Mouse (Mus musculus) heart, embryonic 14.5 days (tissue): ENCODE results near the gene Rabepk. TPM values are rescaled to one million over a fixed set of nuclear protein-coding genes. Genes with fewer than 3 reads are reported as not detected.
A peak's percentile ranks its signal among the peaks of the same experiment; 100 is the strongest.

Experiments used
- ATAC-seq: fragments of 200-750 bp; cut with Nextera tagmentation; 2 replicates; pipeline ENCODE4 v1.8.0; 2017; ENCODE audit warnings: low read depth, moderate TSS enrichment; ENCODE audit not compliant: insufficient number of reproducible peaks, insufficient read depth, low FRiP score
- H3K27ac ChIP-seq, 2 experiments: fragments of 200-500 bp in 1 of 2; fragments of 300-500 bp in 1 of 2; sonication (generic) in 1 of 2; replicated peaks in 1 of 2; 2 replicates each; pipeline ENCODE4 v1.5.1; 2012 to 2014; ENCODE audit warnings: low read depth in 2 of 2, low read length in 2 of 2, control low read depth in 1 of 2, mild to moderate bottlenecking in 1 of 2, mixed read lengths in 1 of 2; ENCODE audit not compliant: control insufficient read depth in 1 of 2, insufficient read depth in 1 of 2
- H3K27me3 ChIP-seq: fragments of 300-500 bp; sonication (generic); 2 replicates; pipeline ENCODE4 v1.6.1; 2014; ENCODE audit warnings: mild to moderate bottlenecking, low read length, control low read depth; ENCODE audit not compliant: control insufficient read depth, insufficient read depth
- H3K36me3 ChIP-seq: fragments of 300-500 bp; sonication (generic); 2 replicates; pipeline ENCODE4 v1.6.1; 2014; ENCODE audit warnings: mild to moderate bottlenecking, control low read depth, low read length, mixed read lengths; ENCODE audit not compliant: control insufficient read depth, insufficient read depth
- H3K4me1 ChIP-seq, 2 experiments: fragments of 200-500 bp in 1 of 2; fragments of 300-500 bp in 1 of 2; sonication (generic) in 1 of 2; 2 replicates each; pipeline ENCODE4 v1.6.1; 2012 to 2014; ENCODE audit warnings: low read length in 2 of 2, control low read depth in 1 of 2, mixed read lengths in 1 of 2; ENCODE audit not compliant: control insufficient read depth in 2 of 2, insufficient read depth in 2 of 2
- H3K4me2 ChIP-seq: fragments of 300-500 bp; sonication (generic); 2 replicates; pipeline ENCODE4 v1.6.1; 2014; ENCODE audit warnings: mild to moderate bottlenecking, low read length
- H3K4me3 ChIP-seq, 2 experiments: fragments of 200-500 bp in 1 of 2; fragments of 300-500 bp in 1 of 2; sonication (generic) in 1 of 2; 2 replicates each; pipeline ENCODE4 v1.5.1; 2012 to 2014; ENCODE audit warnings: low read length in 2 of 2, mild to moderate bottlenecking in 2 of 2, control low read depth in 1 of 2, low read depth in 1 of 2, moderate library complexity in 1 of 2; ENCODE audit not compliant: control insufficient read depth in 1 of 2, insufficient read depth in 1 of 2
- H3K9ac ChIP-seq: fragments of 300-500 bp; sonication (generic); 2 replicates; pipeline ENCODE4 v1.6.1; 2014; ENCODE audit warnings: mild to moderate bottlenecking, low read length
- H3K9me3 ChIP-seq: fragments of 300-500 bp; sonication (generic); 2 replicates; pipeline ENCODE4 v1.6.1; 2016; ENCODE audit warnings: low read length, control low read depth; ENCODE audit not compliant: control insufficient read depth
- WGBS: fragments of 180-500 bp; shearing (Covaris S2); extraction: QIAGEN DNeasy Blood & Tissue Kit; methylation state at CpG from one replicate; pipeline ENCODE4 v1.1.7; 2014; 5-methylcytosine and 5-hydroxymethylcytosine counted together
- polyA plus RNA-seq: library from polyadenylated mRNA; unstranded; fragments of >200 nt; fragmentation: Nextera tagmentation; extraction: Ambion mirVana; gene quantifications from 2 replicates; pipeline ENCODE4 v1.2.1, GENCODE M21; 2014

The Rabepk gene
- polyA plus RNA-seq, 1 experiment from 2014 or later = 26.7 TPM

GRCm38 (mm10) chr2:34790282-34790681, 9.4 kb downstream of the Rabepk start:
- ATAC-seq = no peak
- Histone ChIP-seq H3K9ac (no peak overlapping the region), H3K27ac (no peak overlapping the region), H3K27me3 (no peaks in the 10 kb centered on the region), H3K9me3 (no peaks in the 10 kb centered on the region), H3K4me1 (peaks cover 0 to 4% of the 10 kb centered on the region in 2 experiments; a peak in 1 of 4 replicates), H3K4me3 (no peak overlapping the region), H3K36me3 (peaks cover 38% of the 10 kb centered on the region), H3K4me2 (no peak overlapping the region)
- WGBS = 87% methylated on average over 8 of the region's 8 CpGs

- H3K4me2 ChIP-seq = no peak overlapping the region
- no peaks in the 10 kb centered on the region for H3K9me3 ChIP-seq
- whole genome bisulfite sequencing = 74% methylated on average over 2 of the region's 2 CpGs
- peaks cover 52% of the 10 kb centered on the region for H3K36me3 ChIP-seq
- H3K4me1 ChIP-seq = peaks cover 4 to 8% of the 10 kb centered on the region in 2 experiments; a peak in 1 of 4 replicates
- ATAC-seq = no peak
- H3K27ac ChIP-seq = peak overlapping the region in 1 of 2 experiments; percentile 24; a peak in 1 of 4 replicates
- no peak overlapping the region for H3K9ac ChIP-seq
- H3K27me3 ChIP-seq = no peaks in the 10 kb centered on the region
- no peak overlapping the region for H3K4me3 ChIP-seq
These were observed 15.6 kb downstream of the Rabepk start for GRCm38 (mm10) chr2:34784085-34784484.

- peak overlapping the region; percentile 24 to 59 for H3K27ac ChIP-seq
- no peaks in the 10 kb centered on the region for H3K9me3 ChIP-seq
- 0 out of 2 replicates have a peak, but pooled peaks have one; percentile 33 for ATAC-seq
- no peak overlapping the region for H3K4me3 ChIP-seq
- peak overlapping the region; percentile 9; the same call in 1 of the 2 replicates for H3K4me2 ChIP-seq
- WGBS = 37% methylated on average over 14 of the region's 14 CpGs
- no peak overlapping the region for H3K9ac ChIP-seq
- H3K27me3 ChIP-seq = no peaks in the 10 kb centered on the region
- H3K36me3 ChIP-seq = peaks cover 60% of the 10 kb centered on the region
- H3K4me1 ChIP-seq = 0 out of 4 replicates have a peak, but pooled peaks cover 0 to 8% of the 10 kb centered on the region in 2 experiments
These were observed 16.4 kb downstream of the Rabepk start for GRCm38 (mm10) chr2:34783064-34784020.

GRCm38 (mm10) chr2:34777237-34777868, 22.4 kb downstream of the Rabepk start:
- Histone ChIP-seq H3K27ac (no peak overlapping the region), H3K36me3 (peaks cover 89% of the 10 kb centered on the region), H3K4me3 (0 out of 4 replicates have a peak overlapping the region, but pooled peaks of 1 of the 2 experiments have one; percentile 1), H3K4me2 (peak overlapping the region; percentile 72; the same call in 1 of the 2 replicates), H3K27me3 (no peaks in the 10 kb centered on the region), H3K9me3 (no peaks in the 10 kb centered on the region), H3K4me1 (peaks cover 8 to 41% of the 10 kb centered on the region in 2 experiments), H3K9ac (no peak overlapping the region)
- ATAC-seq = no peak
- WGBS = 61% methylated on average over 1 of the region's 1 CpGs

- ATAC-seq = no peak
- Histone ChIP-seq H3K4me3 (peak overlapping the region in 1 of 2 experiments; percentile 86; a peak in 3 of 4 replicates), H3K9ac (peak overlapping the region; percentile 52), H3K4me1 (peaks cover 8 to 48% of the 10 kb centered on the region in 2 experiments), H3K9me3 (no peaks in the 10 kb centered on the region), H3K4me2 (peak overlapping the region; percentile 72), H3K27ac (no peak overlapping the region), H3K36me3 (peaks cover 70% of the 10 kb centered on the region), H3K27me3 (no peaks in the 10 kb centered on the region)
- 79% methylated on average over 6 of the region's 6 CpGs for WGBS
These were observed 25.2 kb downstream of the Rabepk start for GRCm38 (mm10) chr2:34774493-34774892.

GRCm38 (mm10) chr2:34773673-34774072, 26.0 kb downstream of the Rabepk start:
- Histone ChIP-seq H3K36me3 (peaks cover 62% of the 10 kb centered on the region), H3K9me3 (no peaks in the 10 kb centered on the region), H3K27ac (no peak overlapping the region), H3K27me3 (no peaks in the 10 kb centered on the region), H3K4me2 (peak overlapping the region; percentile 72), H3K4me1 (peaks cover 8 to 48% of the 10 kb centered on the region in 2 experiments), H3K4me3 (peak overlapping the region; percentile 11 to 86), H3K9ac (peak overlapping the region; percentile 99)
- no peak for ATAC-seq
- WGBS = 72% methylated on average over 4 of the region's 4 CpGs
